Mouse (Mus musculus): ENCODE results near the gene Wdr83.

DNA sequence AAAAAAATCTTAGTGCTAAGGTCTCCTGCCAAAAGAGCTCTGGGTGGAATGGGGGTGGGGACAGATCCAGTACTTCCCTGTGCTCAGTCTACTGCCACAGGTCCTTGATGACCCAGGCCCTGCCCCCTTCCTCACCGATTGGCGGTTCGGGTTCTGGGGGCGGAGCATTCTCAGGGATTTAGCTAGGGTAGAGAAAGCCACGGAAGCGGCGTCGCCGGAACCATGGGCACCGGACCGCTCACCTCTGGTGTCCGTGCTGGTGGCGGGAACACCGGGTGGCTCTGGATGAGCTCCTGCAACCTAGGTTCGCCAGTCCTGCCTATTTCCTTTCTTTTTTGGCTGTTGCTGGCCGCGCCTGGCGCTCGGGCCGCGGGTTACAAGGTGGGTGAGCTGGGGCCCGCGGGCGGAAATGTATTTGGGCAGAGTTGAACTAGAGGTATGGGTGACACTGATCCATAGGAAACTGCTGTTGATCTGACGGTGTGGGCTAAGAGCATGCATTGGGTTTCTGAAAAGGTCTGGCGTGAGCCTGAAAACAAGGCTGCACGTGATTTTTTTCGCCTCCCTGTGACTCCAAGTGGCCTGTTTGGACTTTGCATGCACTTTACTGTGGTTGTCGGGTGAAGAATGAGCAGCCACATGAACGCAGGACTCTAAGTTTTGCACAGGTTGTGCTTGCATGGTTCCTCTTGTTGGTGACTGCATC, 2.2 kb upstream of the Wdr83 start, which contains the start of gene Man2b1:
- TF ChIP-seq CTCF (IDR thresholded peaks at IDR 0.05; ENCODE audit: insufficient read depth, low read depth, low read length) (peak; percentile 18; the same call in 1 of the 2 replicates), POLR2A (IDR thresholded peaks at IDR 0.05; ENCODE audit: insufficient read depth, low read depth, low read length) (peak; percentile 79)

Data from olfactory bulb, adult 2 months (tissue).